ENCODE assay signal across 14 mouse cellular contexts in the genomic region with DNA sequence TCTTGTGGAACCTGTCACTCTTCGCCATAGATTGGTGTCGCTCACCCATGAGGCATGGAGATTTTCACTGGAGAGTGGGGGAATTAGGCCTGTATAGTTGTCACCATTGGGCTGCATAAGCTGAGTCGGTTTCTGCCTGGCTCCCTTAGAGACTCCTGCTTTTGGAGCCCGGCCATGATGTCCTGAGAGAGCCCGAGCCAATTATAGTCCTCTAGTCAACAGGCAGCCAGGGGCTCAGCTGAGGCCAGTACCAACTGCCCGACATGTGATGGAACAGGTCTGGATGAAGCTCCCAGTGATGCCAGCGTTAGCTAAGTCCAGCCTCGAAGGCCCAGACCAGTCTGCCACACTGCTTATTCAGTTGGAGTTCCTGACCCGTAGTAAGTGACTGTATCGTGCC. TPM values are rescaled to one million over a fixed set of nuclear protein-coding genes. Genes with fewer than 3 reads are reported as not detected.
DNase-seq lines count a peak whose midpoint lies in the region; ATAC-seq and TF ChIP-seq lines count a peak whose summit lies in the region.
"Had no signal": no experiment of that assay in that cellular context is flagged by ENCODE, and none has a peak within 500 bp of the region (broad histone marks: within the 10 kb centered on the region; RNA-seq: fewer than 3 reads in every experiment).

No protein-coding gene starts in this region.

- 65% methylated on average over 10 of the region's 10 CpGs for WGBS in midbrain, postnatal 0 days
- WGBS in midbrain, embryonic 13.5 days, result 82% methylated on average over 10 of the region's 10 CpGs
- WGBS in hindbrain, embryonic 12.5 days, result 84% methylated on average over 10 of the region's 10 CpGs

- DNase-seq in cerebellum, adult 11 months, result no peak
- DNase-seq in midbrain, postnatal 0 days (ENCODE audit: low spot score), result peak; percentile 54
- peak; percentile 75 for DNase-seq in gastrocnemius, postnatal 25 days
- DNase-seq in skeletal muscle tissue, adult 2 months (ENCODE audit: low read depth, low spot score), result peak; percentile 86
- DNase-seq: kidney, postnatal 10 days; layer of hippocampus, postnatal 36 days; lung, postnatal 14 days; thymus, adult 18-20 months had no signal

- no peak overlapping the region for H3K4me3 ChIP-seq in midbrain, postnatal 0 days (ENCODE audit: low read depth, low read length)
- no peak overlapping the region for H3K4me3 ChIP-seq in midbrain, embryonic 13.5 days (replicated peaks)
- no peak overlapping the region for H3K4me3 ChIP-seq in hindbrain, embryonic 12.5 days
- H3K4me3 ChIP-seq: embryonic facial prominence, embryonic 12.5 days had no signal

- peak; percentile 46; the same call in 1 of the 2 replicates for ATAC-seq in cerebellum, adult (ENCODE audit: insufficient number of reproducible peaks, low FRiP score, low TSS enrichment)
- ATAC-seq in midbrain, postnatal 0 days (ENCODE audit: low FRiP score), result no peak
- no peak for ATAC-seq in midbrain, embryonic 13.5 days
- ATAC-seq in hindbrain, embryonic 12.5 days (ENCODE audit: low FRiP score), result no peak
- no peak for ATAC-seq in monocyte, adult 5-6 weeks (replicated peaks; ENCODE audit: insufficient number of reproducible peaks, low FRiP score, low TSS enrichment, poor library complexity, severe bottlenecking)

- TF ChIP-seq CTCF in midbrain, postnatal 0 days (IDR thresholded peaks at IDR 0.05), result no peak

- no peaks in the 10 kb centered on the region for H3K36me3 ChIP-seq in midbrain, postnatal 0 days (ENCODE audit: insufficient read depth, low read length)
- H3K36me3 ChIP-seq in midbrain, embryonic 13.5 days, result no peaks in the 10 kb centered on the region
- H3K36me3 ChIP-seq in hindbrain, embryonic 12.5 days, result no peaks in the 10 kb centered on the region
- H3K36me3 ChIP-seq: embryonic facial prominence, embryonic 12.5 days; G1E had no signal

- H3K9me3 ChIP-seq in midbrain, postnatal 0 days (ENCODE audit: low read length), result no peaks in the 10 kb centered on the region
- no peaks in the 10 kb centered on the region for H3K9me3 ChIP-seq in midbrain, embryonic 13.5 days
- H3K9me3 ChIP-seq in hindbrain, embryonic 12.5 days (replicated peaks), result no peaks in the 10 kb centered on the region
- H3K9me3 ChIP-seq: embryonic facial prominence, embryonic 12.5 days; G1E had no signal

- H3K27me3 ChIP-seq in midbrain, postnatal 0 days (ENCODE audit: insufficient read depth, low read length), result no peaks in the 10 kb centered on the region
- no peaks in the 10 kb centered on the region for H3K27me3 ChIP-seq in midbrain, embryonic 13.5 days
- H3K27me3 ChIP-seq in hindbrain, embryonic 12.5 days, result no peaks in the 10 kb centered on the region
- H3K27me3 ChIP-seq: embryonic facial prominence, embryonic 12.5 days had no signal

- no peak overlapping the region for H3K27ac ChIP-seq in midbrain, postnatal 0 days (ENCODE audit: low read depth, low read length)
- no peak overlapping the region for H3K27ac ChIP-seq in midbrain, embryonic 13.5 days
- no peak overlapping the region for H3K27ac ChIP-seq in hindbrain, embryonic 12.5 days
- H3K27ac ChIP-seq: embryonic facial prominence, embryonic 12.5 days had no signal

- no peak overlapping the region for H3K4me2 ChIP-seq in midbrain, postnatal 0 days (ENCODE audit: low read depth, low read length, poor library complexity, severe bottlenecking)
- no peak overlapping the region for H3K4me2 ChIP-seq in midbrain, embryonic 13.5 days (replicated peaks)
- no peak overlapping the region for H3K4me2 ChIP-seq in hindbrain, embryonic 12.5 days (replicated peaks)
- H3K4me2 ChIP-seq: embryonic facial prominence, embryonic 12.5 days had no signal

- 0 out of 2 replicates have a peak, but pooled peaks cover 2% of the 10 kb centered on the region for H3K4me1 ChIP-seq in midbrain, postnatal 0 days (ENCODE audit: insufficient read depth, low read length)
- no peaks in the 10 kb centered on the region for H3K4me1 ChIP-seq in midbrain, embryonic 13.5 days (replicated peaks)
- H3K4me1 ChIP-seq in hindbrain, embryonic 12.5 days, result 0 out of 2 replicates have a peak, but pooled peaks cover 4% of the 10 kb centered on the region

- H3K9ac ChIP-seq in midbrain, postnatal 0 days (replicated peaks; ENCODE audit: low read length, poor library complexity, severe bottlenecking), result no peak overlapping the region
- no peak overlapping the region for H3K9ac ChIP-seq in midbrain, embryonic 13.5 days (replicated peaks)
- H3K9ac ChIP-seq in hindbrain, embryonic 12.5 days, result no peak overlapping the region
- H3K9ac ChIP-seq: embryonic facial prominence, embryonic 12.5 days had no signal

RNA-seq across cellular contexts. Expression of a gene that starts 29.2 kb away (rescaled TPM):
- 65.2 and 79.8 TPM in 2 replicates for total RNA-seq in midbrain, postnatal 0 days (2014; rRNA removed)
- 102 and 105 TPM in 2 replicates for polyA plus RNA-seq in midbrain, postnatal 0 days (2015; fragmentation: Nextera tagmentation; extraction: Ambion mirVana)
- 103 and 107 TPM in 2 replicates for polyA plus RNA-seq in midbrain, embryonic 13.5 days (2015; fragmentation: Nextera tagmentation; extraction: Ambion mirVana)
- 100 to 1,000 TPM; 161 to 169 TPM for total RNA-seq in gastrocnemius, postnatal 25 days (2021)
- 128 and 133 TPM in 2 replicates for polyA plus RNA-seq in hindbrain, embryonic 12.5 days (2016; fragmentation: Nextera tagmentation; extraction: Ambion mirVana)
- total RNA-seq in monocyte, adult 5-6 weeks (2017), result 120 to 137 TPM (median 136 TPM) in 3 replicates
